Mouse (Mus musculus): ENCODE data around the gene Prima1.

DNA sequence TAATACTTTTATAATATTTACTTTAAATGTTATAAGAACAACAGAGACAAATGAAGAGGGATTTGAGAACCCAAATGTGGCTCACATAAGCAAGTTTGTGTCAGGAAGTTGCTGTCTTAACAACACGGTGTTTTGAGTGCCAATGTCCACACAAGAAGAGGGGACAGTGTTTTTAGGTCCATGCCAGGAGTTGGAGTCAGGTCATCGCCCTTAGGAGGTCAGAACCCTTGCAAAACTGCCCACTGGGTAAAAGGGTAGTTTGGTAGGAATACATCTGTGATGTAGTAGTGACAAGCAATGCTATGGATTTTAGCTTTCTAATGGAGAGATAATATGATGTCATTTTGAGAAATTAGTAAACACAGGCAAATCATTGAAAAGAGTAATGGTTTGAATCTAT is 91.7 kb downstream of the Prima1 start:
- TF ChIP-seq CTCF (conservative IDR thresholded peaks at IDR 0.05; ENCODE audit: low read length) (no peak), NANOG (IDR thresholded peaks at IDR 0.05; ENCODE audit: borderline replicate concordance, low read length) (no peak), POU5F1 (IDR thresholded peaks at IDR 0.05; ENCODE audit: borderline replicate concordance, low read length) (no peak)
